Mouse (Mus musculus) testis, adult 2 months (tissue): ENCODE data around the gene Adamts7.

Source experiments
- CTCF ChIP-seq: fragments of 200-500 bp; IDR thresholded peaks from 2 replicates; pipeline ENCODE4 v1.5.1; 2012; ENCODE audit warnings: low read depth, mild to moderate bottlenecking, inconsistent platforms, low read length, moderate library complexity; ENCODE audit not compliant: control insufficient read depth, insufficient read depth, insufficient replicate concordance
- POLR2A ChIP-seq: fragments of 200-500 bp; IDR thresholded peaks from 2 replicates; pipeline ENCODE4 v1.6.1; 2012; ENCODE audit warnings: low read depth, mild to moderate bottlenecking, inconsistent platforms, low read length, moderate library complexity; ENCODE audit not compliant: control insufficient read depth

DNA sequence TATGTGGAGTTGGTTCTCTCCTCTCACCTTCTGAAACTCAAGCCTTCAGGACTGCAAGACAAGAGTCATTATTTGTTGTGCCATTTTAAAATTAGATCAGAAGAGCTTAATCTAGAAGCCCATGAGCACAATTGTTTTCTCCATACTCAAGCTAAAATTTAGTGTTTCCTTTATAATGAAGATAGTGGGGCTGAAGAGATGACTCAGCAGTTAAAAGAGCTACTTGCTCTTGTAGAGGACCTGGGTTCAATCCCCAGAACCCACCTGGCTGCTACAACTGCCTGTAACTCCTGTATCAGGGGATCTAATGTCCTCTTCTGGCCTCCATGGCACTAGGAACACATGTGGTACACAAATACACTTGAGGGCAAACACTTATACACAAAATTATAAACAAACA, 45.6 kb upstream of the Adamts7 start:
- no peak for TF ChIP-seq CTCF
- TF ChIP-seq POLR2A = no peak
